Mouse (Mus musculus) large intestine, adult 2 months (tissue): ENCODE measurements around the gene Tubgcp3. TPM values are rescaled to one million over a fixed set of nuclear protein-coding genes. Genes with fewer than 3 reads are reported as not detected.
"Not testable (repeated sequence)": the region's sequence is repeated elsewhere in the genome, so short reads cannot be mapped to it uniquely, and the experiment has no call there.

Experiments used
- DNase-seq: peaks from one replicate; pipeline ENCODE4 v3.0.0-alpha.2; 2012; ENCODE audit warnings: low read depth, low spot score
- WGBS: fragments of 180-500 bp; shearing (Covaris S2); methylation state at CpG from one replicate; pipeline ENCODE4 v1.1.7; 2018; 5-methylcytosine and 5-hydroxymethylcytosine counted together
- polyA plus RNA-seq: library from polyadenylated mRNA; depleted of rRNA; stranded (reverse); fragments of >200 nt; gene quantifications from 2 replicates; pipeline ENCODE4 v1.2.3, GENCODE M21; 2012

The Tubgcp3 gene
- polyA plus RNA-seq, 1 experiment: 25.6 TPM

DNA sequence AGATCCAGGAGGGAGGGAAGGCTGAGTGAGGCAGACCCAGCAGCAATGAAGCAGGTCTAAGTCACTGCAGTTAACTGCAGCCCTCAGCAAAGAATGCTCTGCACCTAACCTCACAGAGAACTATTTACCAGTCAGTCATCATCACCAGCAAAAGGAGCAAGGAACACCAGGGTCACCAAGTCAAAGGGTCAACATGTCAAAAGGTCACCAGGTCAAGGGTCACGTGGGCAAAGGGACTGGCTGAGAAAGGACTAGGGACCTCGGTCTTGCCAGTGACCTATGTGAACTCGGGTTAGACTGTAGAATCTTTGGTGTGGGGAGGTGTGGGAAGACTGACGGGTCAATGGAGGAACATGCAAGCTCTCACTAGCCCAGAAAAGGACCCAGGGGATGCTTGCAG is 25.5 kb downstream of the Tubgcp3 start:
- 79% methylated on average over 4 of the region's 4 CpGs for WGBS
- no peak for DNase-seq

DNA sequence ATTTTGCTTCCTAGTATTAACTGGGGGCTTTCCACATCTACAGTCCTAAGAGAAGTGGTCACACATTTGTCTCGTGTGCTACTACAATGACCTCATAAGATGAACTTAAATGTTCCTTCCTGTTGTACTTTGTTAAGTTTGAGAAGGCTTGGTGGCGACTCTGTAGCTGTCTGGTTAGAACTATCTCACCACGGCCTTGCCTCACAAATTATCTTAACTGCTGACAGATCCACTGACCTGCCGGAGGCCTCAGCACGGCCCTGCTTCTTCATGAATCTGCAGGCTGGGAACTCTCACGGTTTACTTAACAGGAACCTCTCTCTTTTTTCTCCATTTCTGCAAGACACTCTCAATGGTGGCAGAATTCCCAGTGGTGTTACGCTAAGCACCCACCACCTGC is 27.2 kb downstream of the Tubgcp3 start:
- DNase-seq: no peak
- 79% methylated on average over 7 of the region's 7 CpGs for WGBS

DNA sequence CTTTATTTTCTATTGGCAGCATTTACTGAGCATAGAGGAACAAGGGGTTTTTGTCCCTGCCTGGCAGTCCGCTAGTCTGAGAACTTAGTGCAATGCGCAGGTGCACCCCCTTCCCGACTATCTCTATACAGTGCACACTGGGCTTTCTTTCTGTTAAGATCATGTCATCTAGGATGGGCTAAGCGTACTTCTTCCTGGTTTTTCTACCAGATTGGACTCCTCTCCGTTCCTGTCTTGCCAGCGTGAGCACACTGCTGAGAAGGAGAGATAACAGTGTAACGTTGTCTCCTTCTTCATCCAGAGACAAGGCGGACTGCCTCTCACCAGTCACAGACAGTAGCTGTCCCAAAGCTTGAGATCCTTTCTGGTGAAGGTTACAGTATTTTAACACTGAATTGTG is 27.7 kb downstream of the Tubgcp3 start:
- WGBS: 76% methylated on average over 8 of the region's 8 CpGs
- DNase-seq: no peak

DNA sequence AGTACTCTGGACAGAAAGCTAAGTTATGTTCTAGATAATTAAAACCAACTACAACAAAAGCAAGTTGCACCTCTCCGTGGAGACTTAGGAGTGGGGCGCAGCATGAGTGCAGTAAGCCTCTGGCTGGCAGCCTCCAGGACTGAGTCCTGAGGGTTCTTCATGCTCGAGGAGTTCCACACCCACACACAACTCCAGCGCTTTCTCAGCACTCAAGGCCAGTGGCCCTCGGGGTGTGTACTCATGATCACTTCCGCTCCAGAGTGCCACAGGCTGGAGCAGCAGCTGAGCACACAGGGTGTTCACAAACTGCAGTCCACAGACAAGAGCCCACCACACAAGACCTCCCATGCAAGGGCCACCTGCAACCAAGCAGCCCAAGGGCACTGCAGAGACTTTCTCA is 30.5 kb downstream of the Tubgcp3 start:
- DNase-seq: no peak
- WGBS: 71% methylated on average over 6 of the region's 6 CpGs

DNA sequence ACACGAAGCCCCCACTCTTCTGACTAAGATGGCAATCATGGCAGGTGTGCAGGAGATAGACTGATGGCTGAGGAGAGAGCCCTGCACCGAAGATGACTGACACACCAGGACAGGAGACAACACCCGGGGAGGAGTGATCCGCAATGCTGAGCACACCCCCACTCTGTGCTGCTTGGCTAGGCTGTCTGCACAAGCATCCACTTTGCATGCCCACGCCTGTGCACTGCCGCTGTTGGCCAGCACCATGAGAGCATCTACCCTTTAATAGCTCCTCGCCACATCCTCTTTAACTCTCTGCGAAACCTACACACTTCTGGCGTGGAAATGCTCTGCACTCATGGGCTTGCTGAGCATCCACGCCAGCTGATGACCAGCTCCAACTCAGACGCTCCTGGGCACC is 33.6 kb downstream of the Tubgcp3 start:
- WGBS: 92% methylated on average over 11 of the region's 11 CpGs

DNA sequence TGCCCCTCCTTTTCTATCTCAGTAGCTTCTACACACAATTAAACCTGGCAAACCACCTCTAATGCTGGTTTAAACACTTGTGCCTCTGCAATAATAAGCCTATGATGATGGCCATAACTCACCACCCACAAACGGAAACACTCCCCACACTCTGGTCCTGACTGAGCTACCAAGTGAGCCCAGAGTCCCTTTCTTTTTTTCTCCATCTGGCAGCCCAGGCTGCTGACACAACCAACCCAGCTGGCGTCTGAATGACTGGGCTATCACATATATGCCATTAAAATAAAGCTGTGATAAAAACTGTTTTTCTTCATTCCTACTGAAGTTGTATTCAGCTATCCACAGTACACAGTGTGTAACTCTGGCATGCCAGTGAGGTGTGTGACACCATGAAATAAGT is 36.7 kb downstream of the Tubgcp3 start:
- no peak for DNase-seq
- 69% methylated on average over 2 of the region's 2 CpGs for WGBS

More for the DNA sequence above, 33.6 kb downstream of the Tubgcp3 start:
- DNase-seq: no peak

DNA sequence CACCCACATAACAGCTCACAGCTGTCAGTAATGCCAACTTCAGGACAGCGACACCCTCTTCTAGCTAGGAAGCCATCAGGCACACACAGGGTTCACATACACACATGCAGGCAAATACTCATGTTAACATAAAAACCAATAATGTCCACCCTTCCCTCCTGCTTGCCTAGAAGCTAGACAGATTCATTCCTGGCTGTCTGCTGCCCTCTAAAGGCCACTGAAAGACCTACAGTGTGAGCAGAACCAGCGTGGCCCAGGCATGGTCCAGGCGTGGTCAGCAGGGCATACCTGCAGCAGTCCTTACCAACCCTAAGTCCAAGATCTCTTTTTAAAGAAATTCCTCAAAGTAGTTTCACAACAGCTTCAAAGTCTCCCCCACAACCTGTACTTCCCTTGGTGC is 43.0 kb downstream of the Tubgcp3 start:
- DNase-seq: peak; percentile 22
- WGBS: 38% methylated on average over 3 of the region's 3 CpGs

DNA sequence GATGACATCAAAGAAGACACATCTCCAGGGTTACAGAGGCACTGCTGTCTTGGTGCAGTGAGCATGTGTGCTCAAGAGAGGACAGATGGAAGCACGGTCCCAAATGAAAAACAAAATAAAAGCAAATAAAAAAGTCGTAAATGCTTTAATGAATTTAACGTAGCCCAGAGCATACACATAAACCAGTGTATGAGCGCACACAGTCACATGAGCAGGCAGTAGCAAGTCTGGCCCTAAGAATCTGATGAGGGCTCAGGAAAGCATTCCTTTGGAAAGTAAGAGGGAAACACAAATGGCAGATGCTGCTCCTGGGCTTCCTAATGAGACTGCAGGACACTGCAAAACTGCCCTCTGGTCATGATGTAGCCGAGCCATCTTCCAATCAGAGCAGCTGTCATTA is 46.2 kb downstream of the Tubgcp3 start:
- DNase-seq: no peak
- 59% methylated on average over 5 of the region's 5 CpGs for WGBS

DNA sequence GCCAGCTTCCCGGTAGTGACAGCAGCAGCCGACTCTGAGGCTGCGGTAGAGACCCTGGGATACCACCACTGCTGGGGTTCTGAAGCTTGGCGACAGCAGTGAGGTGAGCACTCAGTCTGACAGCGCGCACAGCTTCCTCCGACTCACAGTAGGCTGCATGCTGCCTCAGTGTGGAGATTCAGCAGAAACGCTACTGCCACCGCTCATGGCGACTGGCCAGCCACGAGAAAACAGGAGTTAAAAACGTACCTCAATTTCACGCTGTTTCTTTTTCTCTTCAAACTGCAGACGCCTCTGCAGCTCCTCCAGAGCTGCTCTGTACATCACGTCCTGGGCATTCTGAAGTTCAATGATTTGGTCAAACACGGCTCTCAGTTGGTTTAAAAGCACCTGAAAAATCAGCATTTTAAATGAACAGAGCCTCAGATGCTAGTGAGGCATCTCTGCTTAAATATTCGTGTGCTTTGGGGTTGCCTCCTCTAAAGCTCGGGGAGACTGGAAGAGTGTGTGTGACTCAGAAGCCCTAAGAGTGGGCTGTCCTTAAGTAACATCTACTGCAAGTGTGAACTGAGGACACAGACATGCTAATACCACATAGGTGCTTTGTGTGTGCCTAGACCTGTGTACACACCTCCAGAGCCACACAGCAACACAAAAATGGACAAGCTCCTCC is 50.4 kb downstream of the Tubgcp3 start:
- WGBS: 96% methylated on average over 18 of the region's 18 CpGs
- no peak for DNase-seq

DNA sequence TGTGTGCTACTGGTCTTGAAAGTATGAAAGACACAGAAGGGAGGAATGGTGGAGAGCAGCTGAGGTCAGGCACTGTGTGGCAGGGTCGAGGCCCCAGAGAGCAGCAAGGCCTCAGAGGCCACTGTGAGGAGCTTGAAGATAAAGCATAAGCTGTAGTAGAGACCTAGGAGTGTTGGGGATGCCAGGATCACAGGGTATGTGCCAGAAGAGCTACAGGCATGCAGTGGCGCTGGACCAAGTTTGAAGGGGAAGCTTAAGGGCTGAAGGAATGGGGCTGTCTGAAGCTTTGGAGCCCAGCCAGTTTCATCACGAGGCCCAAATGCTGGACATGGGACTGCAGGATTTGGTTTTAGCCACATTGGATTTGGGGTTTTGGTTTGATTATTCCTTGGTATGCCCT is 54.7 kb downstream of the Tubgcp3 start:
- WGBS: 81% methylated on average over 3 of the region's 3 CpGs
- not testable (repeated sequence) for DNase-seq

DNA sequence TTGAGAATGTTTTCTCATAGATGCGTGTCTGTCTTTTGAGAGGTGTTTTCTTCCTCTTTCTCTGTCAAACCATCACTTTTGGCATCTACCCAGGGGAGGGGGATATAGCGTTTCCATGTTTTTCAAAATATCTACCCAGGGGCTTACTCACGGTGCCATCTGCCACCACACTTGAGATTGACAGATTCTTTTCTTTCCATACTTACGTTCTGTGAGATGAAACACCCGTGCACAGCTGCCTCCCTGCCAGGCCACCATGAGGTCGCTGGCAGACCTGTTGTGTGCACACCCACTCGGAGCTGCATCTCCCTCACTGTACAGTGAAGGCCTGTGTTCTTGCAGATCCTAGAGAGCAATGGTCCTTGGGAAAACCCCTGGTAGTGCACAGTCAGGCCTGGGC is 58.8 kb downstream of the Tubgcp3 start:
- WGBS: 84% methylated on average over 7 of the region's 7 CpGs
- no peak for DNase-seq

DNA sequence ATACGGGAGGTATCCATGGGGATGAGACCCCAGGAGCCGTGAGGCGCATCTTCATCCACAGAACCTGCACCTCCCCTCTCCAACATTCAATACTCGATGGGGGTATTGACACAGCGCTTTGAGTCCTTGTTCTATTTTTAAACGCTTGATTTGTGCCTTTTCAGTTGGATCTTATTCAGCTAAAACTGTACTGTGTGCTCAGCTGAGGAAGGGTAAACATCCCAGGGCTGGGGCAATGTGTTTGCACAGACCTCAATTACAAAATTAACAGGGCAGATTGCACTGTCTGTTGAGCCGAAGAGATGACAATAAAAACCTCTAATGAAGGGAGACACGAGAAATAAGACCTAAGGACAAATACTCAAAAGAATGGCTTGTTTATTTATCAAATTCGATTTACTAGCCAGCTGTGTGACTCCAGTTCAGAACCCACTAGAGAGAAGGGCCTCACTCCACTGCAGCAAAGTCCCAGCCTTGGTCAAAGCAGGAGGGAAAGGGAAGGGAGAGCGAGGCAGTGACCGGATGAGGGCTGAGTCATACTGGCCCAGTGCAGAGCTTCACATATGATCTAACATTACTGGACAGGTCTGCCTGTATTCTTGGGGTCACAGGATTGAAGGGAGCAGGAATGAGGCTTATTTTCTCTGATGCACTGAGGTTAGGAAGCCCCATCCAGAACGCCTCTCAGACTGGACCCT is 62.1 kb downstream of the Tubgcp3 start:
- DNase-seq: no peak
- WGBS: 24% methylated on average over 12 of the region's 12 CpGs

DNA sequence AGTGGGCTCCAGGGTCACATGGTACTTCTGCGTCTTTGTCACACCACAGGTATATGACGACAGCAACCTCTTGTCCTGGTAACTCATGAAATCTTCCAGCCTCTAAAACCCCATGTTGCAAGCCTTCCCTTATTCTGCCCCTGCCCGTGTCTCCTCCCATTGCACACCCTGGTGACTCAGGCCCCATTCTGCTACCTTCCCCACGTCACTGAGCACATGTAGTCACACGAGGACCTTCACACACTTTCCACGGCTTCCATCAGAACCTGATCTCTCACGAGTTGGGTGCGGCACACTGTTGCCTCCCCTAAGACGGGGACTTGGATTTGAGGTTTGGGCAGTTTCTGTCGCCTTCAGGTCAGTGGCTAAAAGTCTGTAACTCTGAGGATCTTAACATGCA is 63.2 kb downstream of the Tubgcp3 start:
- 50% methylated on average over 10 of the region's 10 CpGs for WGBS
- DNase-seq: no peak

DNA sequence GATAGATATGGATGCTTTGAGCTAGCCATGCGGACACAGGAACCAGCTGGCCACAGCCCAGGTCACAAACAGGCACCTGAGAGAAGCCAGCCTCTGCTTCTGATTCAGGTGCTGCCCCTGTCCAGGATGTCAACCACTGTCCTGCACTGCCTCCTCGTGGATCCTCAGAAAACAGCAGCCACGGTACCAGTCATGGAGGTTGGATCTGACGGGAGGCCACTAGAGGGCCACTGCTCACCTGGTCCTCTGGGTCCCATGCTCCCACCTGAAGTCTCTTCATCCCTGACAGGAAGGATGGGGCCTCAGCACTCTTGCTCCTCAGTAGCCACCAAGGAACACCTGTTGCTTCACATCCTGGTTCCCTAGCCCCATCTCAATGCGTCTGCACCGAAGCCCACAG is 64.8 kb downstream of the Tubgcp3 start:
- 20% methylated on average over 6 of the region's 6 CpGs for WGBS
- DNase-seq: peak; percentile 42

DNA sequence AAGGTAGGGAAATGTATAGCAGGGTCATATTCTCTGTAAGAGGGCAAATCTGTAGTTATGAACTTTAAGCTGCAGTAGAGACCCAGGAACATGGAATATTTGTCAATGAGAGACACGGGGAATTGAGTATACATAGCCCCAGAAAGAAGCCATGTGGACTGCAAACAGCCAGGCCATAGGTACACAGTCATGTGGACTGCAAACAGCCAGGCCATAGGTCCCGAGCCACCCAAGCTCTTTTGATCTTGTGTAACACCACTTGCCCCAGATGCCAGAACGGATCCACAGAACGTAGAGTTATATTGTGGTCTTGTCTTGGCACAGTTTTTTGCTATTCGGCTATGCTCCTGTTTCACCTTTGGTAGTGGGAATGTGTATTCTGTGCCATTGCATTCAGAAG is 88.3 kb downstream of the Tubgcp3 start:
- DNase-seq: no peak
- 77% methylated on average over 5 of the region's 5 CpGs for WGBS

DNA sequence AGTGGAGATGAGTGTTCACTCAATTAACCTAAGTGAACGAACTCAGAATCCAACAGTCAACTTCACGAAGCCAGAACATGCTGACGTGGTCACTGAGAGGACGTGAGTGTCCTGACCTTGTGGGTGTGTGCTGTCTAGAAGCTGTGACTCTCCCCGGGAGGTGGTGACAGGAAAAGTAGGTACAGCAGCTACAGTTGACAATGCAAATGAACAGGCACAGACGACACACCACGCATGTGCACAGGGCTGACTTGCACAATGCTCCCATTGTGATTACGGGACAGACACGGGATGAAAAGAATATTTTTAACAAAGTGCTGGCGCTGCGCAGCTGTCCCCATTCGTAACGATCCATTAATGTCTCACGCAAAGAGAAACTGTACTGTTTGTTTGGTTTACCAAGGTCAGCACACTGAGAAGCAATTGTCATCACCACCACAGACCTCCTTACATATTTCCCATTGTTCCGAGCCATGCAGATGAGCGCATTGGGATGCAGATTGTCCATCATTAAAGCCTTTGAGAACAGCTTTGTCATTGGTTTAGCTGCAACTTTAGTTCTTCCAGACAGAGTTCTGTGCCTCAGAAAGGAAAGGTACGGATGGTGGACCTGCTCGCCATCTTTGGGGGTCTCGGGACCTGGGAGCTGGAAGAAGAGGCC is 92.6 kb downstream of the Tubgcp3 start:
- DNase-seq: not testable (repeated sequence)
- 61% methylated on average over 19 of the region's 19 CpGs for WGBS

DNA sequence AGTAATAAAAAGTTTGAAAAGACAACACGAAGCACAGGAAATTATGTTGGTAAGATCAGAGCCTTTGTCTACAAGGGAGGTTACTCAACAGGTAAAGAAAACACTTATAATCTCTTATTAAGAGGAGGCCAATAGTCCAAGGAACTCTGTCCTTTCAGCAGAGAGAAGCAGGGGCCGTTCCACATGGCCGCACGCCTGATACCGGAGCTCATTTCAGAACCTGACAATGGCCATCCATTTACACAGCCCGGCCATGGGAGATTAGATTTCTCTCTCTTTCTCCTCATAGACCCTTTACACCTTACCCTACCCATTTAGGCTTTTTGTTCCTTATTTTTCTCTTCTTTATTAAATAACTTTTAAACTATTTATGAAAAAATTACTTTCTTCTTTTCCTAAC is 95.3 kb downstream of the Tubgcp3 start:
- DNase-seq: no peak
- WGBS: 75% methylated on average over 6 of the region's 6 CpGs

DNA sequence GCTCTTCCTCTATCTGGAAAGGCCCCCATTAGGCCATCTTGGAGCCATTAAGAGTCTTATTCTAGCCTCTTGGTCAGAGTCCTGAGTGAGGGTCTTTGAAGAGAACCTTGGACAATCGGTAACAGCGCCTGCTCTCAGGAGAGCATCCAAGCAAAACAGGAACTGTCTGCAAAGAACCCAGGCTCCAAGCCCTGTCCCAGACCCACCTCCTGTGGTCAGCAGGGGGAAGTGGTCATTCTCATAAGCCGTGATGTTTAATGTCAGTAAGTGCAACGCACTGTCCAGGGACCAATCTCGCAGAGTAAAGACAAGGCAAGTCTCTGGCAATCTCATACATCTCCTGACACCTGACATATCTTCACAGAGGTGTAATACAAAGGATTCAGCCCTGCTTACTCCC is 96.0 kb downstream of the Tubgcp3 start:
- WGBS: 79% methylated on average over 5 of the region's 5 CpGs

DNA sequence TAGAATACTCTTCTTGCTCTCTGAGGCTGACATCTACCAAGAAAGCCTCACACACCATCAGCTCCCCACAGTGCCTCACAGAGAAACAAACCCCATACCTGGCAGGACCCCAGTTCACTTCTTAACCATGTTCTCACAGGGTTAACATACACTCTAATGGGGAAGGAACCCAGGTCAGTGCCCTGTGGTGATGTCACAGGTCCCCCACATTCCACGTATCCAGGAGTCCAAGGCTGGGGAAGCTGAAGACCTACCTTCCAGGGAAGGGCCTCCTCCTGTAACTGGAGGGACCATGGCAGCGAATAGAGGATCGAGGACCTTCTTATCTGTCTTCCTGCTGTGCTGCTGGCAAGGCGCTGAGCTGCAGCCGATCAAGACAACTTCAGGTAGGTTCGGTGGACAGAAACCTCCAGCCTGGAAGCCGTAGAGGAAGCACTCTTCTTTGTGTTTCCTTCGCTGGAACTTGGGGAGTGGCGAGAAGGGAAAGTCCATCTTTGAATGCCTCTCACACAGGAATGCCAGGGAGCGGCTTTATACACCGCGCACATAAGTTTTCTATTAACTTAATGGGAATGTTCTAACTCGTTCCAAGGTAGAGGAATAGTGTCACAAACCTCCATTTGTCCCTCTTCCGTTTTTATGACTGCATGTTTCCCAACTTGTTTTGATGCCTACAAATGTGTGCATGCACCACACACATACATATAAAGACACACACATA is 99.1 kb downstream of the Tubgcp3 start, which contains the start of gene Spaca7:
Gene Spaca7, plus strand, starts transcription at position 216 of the 721 bp plus-strand sequence.
- 28% methylated on average over 14 of the region's 14 CpGs for WGBS
- peak; percentile 33 for DNase-seq

More for the DNA sequence above, 96.0 kb downstream of the Tubgcp3 start:
- DNase-seq: no peak

DNA sequence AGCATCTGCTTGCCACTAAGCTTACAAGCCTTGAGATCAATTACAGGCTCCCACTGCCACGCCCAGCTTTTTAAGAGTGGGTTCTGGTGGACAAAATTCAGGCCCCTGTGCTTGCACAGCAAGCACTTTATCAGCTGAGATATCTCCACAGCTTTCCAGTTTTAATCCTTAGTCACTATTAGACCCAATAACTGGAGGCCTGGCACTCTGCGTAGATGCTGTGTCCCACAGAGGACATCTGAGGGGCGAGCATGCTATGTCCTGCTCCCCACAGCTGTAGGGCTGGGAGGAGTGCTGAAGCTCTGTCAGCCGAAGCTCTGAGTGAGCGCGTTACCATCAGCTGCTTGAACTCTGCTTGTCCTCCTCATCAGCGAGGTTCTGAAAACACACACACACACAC is 105.5 kb downstream of the Tubgcp3 start:
- WGBS: 60% methylated on average over 7 of the region's 7 CpGs
- no peak for DNase-seq
